Mouse (Mus musculus): Measurements from ENCODE around the gene 1700019N19Rik. TPM values are rescaled to one million over a fixed set of nuclear protein-coding genes. Genes with fewer than 3 reads are reported as not detected.

1700019N19Rik gene
- total RNA-seq, 2 experiments from 2014 or later, result 0.29 TPM; not detected in 1

- DNase-seq, result no peak
These were observed 11.0 kb upstream of the 1700019N19Rik start for GRCm38 (mm10) chr19:58805191-58805779.

GRCm38 (mm10) chr19:58795114-58795669 lies 931 bp upstream of the 1700019N19Rik start:
- no peak for DNase-seq

- no peak for DNase-seq
These were observed 5.1 kb downstream of the 1700019N19Rik start for GRCm38 (mm10) chr19:58789194-58789593.

- peak; percentile 35 for DNase-seq
These were observed 10.3 kb downstream of the 1700019N19Rik start for GRCm38 (mm10) chr19:58783938-58784337.

GRCm38 (mm10) chr19:58781566-58781965 lies 12.7 kb downstream of the 1700019N19Rik start:
- DNase-seq, result no peak

GRCm38 (mm10) chr19:58776461-58776860 lies 17.8 kb downstream of the 1700019N19Rik start:
- DNase-seq, result no peak

- no peak for DNase-seq
These were observed 26.9 kb downstream of the 1700019N19Rik start for GRCm38 (mm10) chr19:58767329-58767728.

- peak; percentile 83 for DNase-seq
These were observed 31.3 kb downstream of the 1700019N19Rik start for GRCm38 (mm10) chr19:58762848-58763541.

GRCm38 (mm10) chr19:58762316-58762715 lies 31.9 kb downstream of the 1700019N19Rik start:
- no peak for DNase-seq

GRCm38 (mm10) chr19:58759423-58759822 lies 34.8 kb downstream of the 1700019N19Rik start, which contains the start of gene Pnliprp2:
Pnliprp2 (plus strand) TSS chr19:58759719.
- DNase-seq, result peak; percentile 8

- no peak for DNase-seq
These were observed 35.4 kb downstream of the 1700019N19Rik start for GRCm38 (mm10) chr19:58758871-58759270.

GRCm38 (mm10) chr19:58751504-58751903 lies 42.8 kb downstream of the 1700019N19Rik start:
- DNase-seq, result no peak

GRCm38 (mm10) chr19:58750822-58751221 lies 43.4 kb downstream of the 1700019N19Rik start:
- no peak for DNase-seq

- no peak for DNase-seq
These were observed 46.7 kb downstream of the 1700019N19Rik start for GRCm38 (mm10) chr19:58747498-58748000.

- DNase-seq, result no peak
These were observed 50.5 kb downstream of the 1700019N19Rik start for GRCm38 (mm10) chr19:58743736-58744135.

- DNase-seq, result no peak
These were observed 51.5 kb downstream of the 1700019N19Rik start for GRCm38 (mm10) chr19:58742711-58743110.

- DNase-seq, result no peak
These were observed 53.2 kb downstream of the 1700019N19Rik start for GRCm38 (mm10) chr19:58741036-58741435.

GRCm38 (mm10) chr19:58738111-58738510 lies 56.1 kb downstream of the 1700019N19Rik start:
- no peak for DNase-seq

Other genes starting within 250 kb of the 1700019N19Rik start
- gene Pnlip, start 142.0 kb downstream of the 1700019N19Rik start, total RNA-seq (2021), result not detected
- 1 to 10 TPM in 1 of 2 experiments, under 1 TPM in 1; 0.32 to 1.0 TPM for gene Pnliprp1, start 65.6 kb downstream of the 1700019N19Rik start, total RNA-seq (2021)
- gene Pnliprp2, start 34.7 kb downstream of the 1700019N19Rik start, total RNA-seq (2021), result under 1 TPM in 1 of 2 experiments, not detected in 1; 0.16 TPM
- not detected for gene Eno4, start 149.0 kb upstream of the 1700019N19Rik start, total RNA-seq (2021)
- 10 to 100 TPM; 27.1 to 31.3 TPM for gene Hspa12a, start 149.2 kb upstream of the 1700019N19Rik start, total RNA-seq (2021)

All from heart, postnatal 4 days (tissue).